Mouse (Mus musculus): ENCODE results near the gene Mlxip. TPM values are rescaled to one million over a fixed set of nuclear protein-coding genes. Genes with fewer than 3 reads are reported as not detected.
A peak's percentile ranks its signal among the peaks of the same experiment; 100 is the strongest.

Mlxip gene
- polyA plus RNA-seq, 1 experiment from 2014 or later, result 3.5 TPM

GRCm38 (mm10) chr5:123388452-123388851 is 6.1 kb upstream of the Mlxip start:
- Histone ChIP-seq H3K27me3 (peaks cover 3% of the 10 kb centered on the region; the same call in 1 of the 2 replicates), H3K4me2 (no peak overlapping the region), H3K9ac (no peak overlapping the region), H3K4me3 (replicated peaks) (no peak overlapping the region), H3K27ac (replicated peaks) (no peak overlapping the region), H3K36me3 (replicated peaks) (no peaks in the 10 kb centered on the region), H3K4me1 (replicated peaks) (peaks cover 10% of the 10 kb centered on the region), H3K9me3 (replicated peaks) (no peaks in the 10 kb centered on the region)
- 16% methylated on average over 3 of the region's 3 CpGs for WGBS (ENCODE audit: insufficient replicate concordance)
- no peak for ATAC-seq (ENCODE audit: insufficient read depth)

DNA sequence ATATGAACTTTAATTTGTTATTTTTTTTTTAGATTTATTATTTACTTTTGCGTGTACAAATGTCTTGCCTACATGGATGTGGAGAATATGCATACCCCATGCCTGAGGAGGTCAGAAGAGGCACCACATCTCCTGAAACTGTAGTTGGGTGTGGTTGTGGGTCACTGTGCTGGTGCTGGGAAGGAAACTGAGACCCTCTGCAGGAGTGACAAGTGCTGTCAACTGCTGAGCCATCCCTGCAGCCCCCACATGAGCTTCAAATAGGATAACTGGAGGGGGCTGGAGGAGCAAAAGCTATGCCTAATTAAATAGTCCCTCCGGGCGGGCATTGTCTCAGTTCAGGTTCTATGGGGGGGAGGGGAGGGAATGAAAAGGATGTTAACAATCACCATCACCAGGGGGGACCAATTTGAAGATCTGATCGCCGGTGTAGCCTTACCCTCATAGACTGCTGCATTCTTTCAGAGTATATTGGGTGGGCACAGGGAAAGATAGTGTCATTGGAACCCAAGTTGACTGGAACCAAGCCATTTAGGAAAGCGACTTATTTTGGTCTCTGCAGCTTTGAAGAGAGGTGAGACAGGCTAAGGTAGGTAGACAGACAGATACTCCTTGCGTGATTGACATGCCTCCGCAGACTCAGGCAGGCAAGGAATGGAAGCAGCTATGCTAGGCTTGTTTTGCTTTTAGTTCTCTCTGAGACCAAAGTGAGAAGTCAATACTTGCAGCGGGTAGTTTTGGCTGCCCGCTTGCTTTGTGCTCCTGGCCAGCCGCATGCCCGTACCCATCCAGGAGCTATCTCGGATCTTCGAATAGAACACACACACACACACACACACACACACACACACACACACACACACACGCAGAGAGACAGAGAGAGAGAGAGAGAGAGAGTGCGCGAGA is 3.8 kb upstream of the Mlxip start:
- ATAC-seq (ENCODE audit: insufficient read depth), result no peak
- no peak overlapping the region for H3K9ac ChIP-seq

DNA sequence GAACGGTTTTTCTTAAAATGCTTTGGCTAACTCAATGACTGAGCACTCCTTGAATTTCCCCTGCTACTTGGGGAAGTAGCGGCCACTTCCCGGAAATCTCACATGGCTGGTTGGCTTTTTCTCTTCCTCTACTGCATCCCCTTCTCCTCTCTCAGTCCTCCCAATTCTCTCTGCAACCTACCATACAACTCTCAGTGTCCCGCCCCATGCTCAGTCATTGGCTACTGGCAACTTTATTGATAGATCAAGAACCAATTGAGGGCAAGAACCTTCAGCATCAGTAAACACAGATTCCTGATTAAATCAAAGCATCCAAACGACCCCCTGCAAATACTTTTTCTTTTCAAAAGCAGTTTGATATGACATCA is 3.2 kb upstream of the Mlxip start:
- no peak for ATAC-seq (ENCODE audit: insufficient read depth)
- Histone ChIP-seq H3K4me3 (replicated peaks) (peak overlapping the region; percentile 24), H3K4me1 (replicated peaks) (peaks cover 38% of the 10 kb centered on the region), H3K9me3 (replicated peaks) (no peaks in the 10 kb centered on the region), H3K4me2 (peak overlapping the region; percentile 55), H3K27me3 (peaks cover 3% of the 10 kb centered on the region; the same call in 1 of the 2 replicates), H3K36me3 (replicated peaks) (no peaks in the 10 kb centered on the region), H3K9ac (no peak overlapping the region), H3K27ac (replicated peaks) (no peak overlapping the region)
- 10% methylated on average over 5 of the region's 5 CpGs for WGBS (ENCODE audit: insufficient replicate concordance)

More for the DNA sequence above, 3.8 kb upstream of the Mlxip start:
- peaks cover 32% of the 10 kb centered on the region for H3K4me1 ChIP-seq (replicated peaks)
- no peaks in the 10 kb centered on the region for H3K36me3 ChIP-seq (replicated peaks)
- no peak overlapping the region for H3K27ac ChIP-seq (replicated peaks)
- 13% methylated on average over 17 of the region's 17 CpGs for WGBS (ENCODE audit: insufficient replicate concordance)
- H3K9me3 ChIP-seq (replicated peaks), result no peaks in the 10 kb centered on the region
- peak overlapping the region; percentile 55 for H3K4me2 ChIP-seq
- peak overlapping the region; percentile 24 for H3K4me3 ChIP-seq (replicated peaks)
- peaks cover 3% of the 10 kb centered on the region; the same call in 1 of the 2 replicates for H3K27me3 ChIP-seq

DNA sequence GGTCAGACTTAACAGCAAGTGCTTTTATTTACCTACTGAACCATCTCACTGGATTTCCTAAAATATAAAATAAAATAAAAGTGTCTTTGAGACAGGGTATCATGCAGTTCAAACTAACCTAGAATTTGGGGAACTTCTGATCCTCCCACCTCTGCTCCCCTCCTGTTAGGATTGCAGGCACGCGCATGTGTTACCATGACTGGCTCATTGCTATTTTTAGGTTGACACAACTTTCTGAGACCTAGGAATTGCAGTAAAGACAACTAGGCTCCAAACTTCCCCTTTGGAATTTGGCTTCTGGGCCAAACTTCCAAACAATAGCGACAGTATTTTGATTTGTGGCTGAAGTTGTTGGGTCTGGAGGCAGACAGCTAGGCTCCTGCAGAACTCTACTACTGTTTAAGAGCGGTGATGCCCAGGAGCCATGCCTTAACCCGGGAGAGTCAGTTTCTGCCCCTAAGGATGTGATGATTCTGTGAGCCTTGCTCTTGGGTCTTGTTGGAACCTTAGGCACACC is 754 bp upstream of the Mlxip start:
- H3K27ac ChIP-seq (replicated peaks), result peak overlapping the region; percentile 68
- WGBS (ENCODE audit: insufficient replicate concordance), result 13% methylated on average over 5 of the region's 5 CpGs
- H3K36me3 ChIP-seq (replicated peaks), result no peaks in the 10 kb centered on the region
- H3K4me3 ChIP-seq (replicated peaks), result peak overlapping the region; percentile 84
- H3K27me3 ChIP-seq, result peaks cover 3% of the 10 kb centered on the region; the same call in 1 of the 2 replicates
- ATAC-seq (ENCODE audit: insufficient read depth), result no peak
- H3K4me1 ChIP-seq (replicated peaks), result peaks cover 56% of the 10 kb centered on the region
- H3K9ac ChIP-seq, result peak overlapping the region; percentile 80; the same call in 1 of the 2 replicates
- H3K4me2 ChIP-seq, result peak overlapping the region; percentile 100
- H3K9me3 ChIP-seq (replicated peaks), result no peaks in the 10 kb centered on the region

DNA sequence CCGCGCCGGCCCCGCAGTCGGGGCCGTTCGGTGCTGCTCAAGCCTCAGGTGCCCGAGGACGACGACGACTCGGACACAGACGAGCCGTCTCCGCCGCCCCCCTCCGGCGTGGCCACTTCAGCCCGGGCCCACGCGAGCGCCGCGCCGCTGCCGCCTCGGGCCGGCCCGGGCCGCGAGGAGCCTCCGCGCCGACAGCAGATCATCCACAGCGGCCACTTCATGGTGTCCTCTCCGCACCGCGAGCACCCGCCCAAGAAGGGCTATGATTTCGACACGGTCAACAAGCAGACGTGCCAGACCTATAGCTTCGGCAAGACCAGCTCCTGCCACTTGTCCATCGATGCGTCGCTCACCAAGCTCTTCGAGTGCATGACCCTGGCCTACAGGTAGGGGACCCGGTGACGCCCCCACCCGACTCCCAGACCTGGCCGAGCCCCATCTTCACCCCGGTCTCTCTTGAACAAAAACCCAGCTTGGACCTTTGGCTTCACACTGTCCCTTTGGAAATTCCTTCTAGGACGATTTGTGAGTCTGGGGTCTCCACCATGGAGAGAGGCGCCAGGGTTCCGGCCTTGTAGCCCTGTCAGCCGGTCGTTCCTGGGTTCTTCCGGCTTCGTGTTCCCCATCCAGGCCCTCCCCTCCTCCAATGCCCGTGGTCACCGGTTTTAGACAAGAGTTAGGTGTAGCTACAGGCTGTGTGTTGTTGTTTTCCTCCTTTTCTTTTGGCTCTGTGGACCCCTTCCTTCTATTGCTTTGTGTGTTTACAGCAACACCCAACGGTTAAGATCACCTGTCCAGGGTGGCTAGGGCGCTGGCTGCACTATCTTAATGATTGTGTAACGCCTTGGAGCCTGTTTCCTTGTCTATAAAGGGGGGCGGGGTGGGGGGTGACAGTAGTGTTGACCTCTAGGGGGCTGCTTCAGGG is 621 bp downstream of the Mlxip start:
- peak overlapping the region; percentile 100 for H3K4me2 ChIP-seq
- H3K27ac ChIP-seq (replicated peaks), result peak overlapping the region; percentile 69
- H3K36me3 ChIP-seq (replicated peaks), result no peaks in the 10 kb centered on the region
- under 1% methylated on average over 65 of the region's 65 CpGs for WGBS (ENCODE audit: insufficient replicate concordance)
- peaks cover 3% of the 10 kb centered on the region; the same call in 1 of the 2 replicates for H3K27me3 ChIP-seq
- peak overlapping the region; percentile 84 for H3K4me3 ChIP-seq (replicated peaks)
- no peaks in the 10 kb centered on the region for H3K9me3 ChIP-seq (replicated peaks)
- H3K9ac ChIP-seq, result peak overlapping the region; percentile 80
- ATAC-seq (ENCODE audit: insufficient read depth), result peak; percentile 43
- peaks cover 56% of the 10 kb centered on the region for H3K4me1 ChIP-seq (replicated peaks)

DNA sequence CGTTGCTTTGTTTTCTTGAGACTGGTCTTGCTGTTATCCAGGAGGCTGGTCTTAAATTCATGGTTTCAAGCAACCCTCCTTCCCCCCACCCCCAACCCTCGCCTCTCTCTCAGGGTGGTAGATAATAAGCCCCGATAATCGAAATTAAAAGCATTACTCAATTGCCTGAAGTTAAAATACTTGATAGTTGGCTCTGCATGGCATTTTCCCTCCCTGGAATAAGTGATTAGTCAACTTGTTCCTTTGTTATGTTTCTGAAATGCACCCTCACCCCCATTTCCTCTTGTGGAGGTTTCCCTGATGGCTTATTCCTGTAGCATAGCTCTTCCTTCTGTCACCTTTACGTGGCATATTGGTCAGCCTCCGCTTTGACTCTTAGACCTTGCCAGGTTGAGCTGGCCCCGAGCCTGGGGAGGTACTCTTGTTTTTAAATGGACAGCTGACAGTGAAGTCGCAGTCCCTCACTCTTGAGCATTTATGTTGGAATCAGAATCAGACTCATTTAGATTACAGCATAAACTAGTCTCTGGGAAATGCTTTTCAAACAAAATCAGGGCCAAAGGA is 2.4 kb downstream of the Mlxip start:
- WGBS (ENCODE audit: insufficient replicate concordance), result 36% methylated on average over 8 of the region's 8 CpGs
- ATAC-seq (ENCODE audit: insufficient read depth), result no peak
- Histone ChIP-seq H3K36me3 (replicated peaks) (no peaks in the 10 kb centered on the region), H3K4me3 (replicated peaks) (0 out of 2 replicates have a peak overlapping the region, but pooled peaks have one; percentile 84), H3K27ac (replicated peaks) (no peak overlapping the region), H3K9ac (no peak overlapping the region), H3K4me2 (peak overlapping the region; percentile 100), H3K27me3 (no peaks in the 10 kb centered on the region), H3K4me1 (replicated peaks) (peaks cover 46% of the 10 kb centered on the region), H3K9me3 (replicated peaks) (no peaks in the 10 kb centered on the region)

DNA sequence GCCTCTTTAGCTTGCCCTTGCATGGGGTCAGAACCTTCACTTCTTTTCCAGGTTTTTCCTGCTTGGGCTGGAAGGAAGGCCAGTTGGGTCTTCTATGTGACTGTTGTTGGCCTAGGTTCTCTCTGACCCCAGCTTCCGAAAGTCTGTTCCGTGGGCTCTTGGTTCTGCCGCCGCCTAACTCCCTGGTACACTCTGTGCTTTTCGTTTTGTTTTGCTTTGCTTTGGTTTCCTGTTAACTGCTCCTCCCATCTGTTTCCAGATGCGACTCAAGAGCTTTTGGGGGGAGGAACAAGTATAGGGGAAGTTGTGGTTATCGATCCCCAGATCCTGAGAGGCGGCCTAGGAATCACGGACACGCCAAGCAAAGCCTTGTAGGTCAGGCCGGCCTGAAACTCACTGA is 3.2 kb downstream of the Mlxip start:
- no peaks in the 10 kb centered on the region for H3K9me3 ChIP-seq (replicated peaks)
- H3K9ac ChIP-seq, result no peak overlapping the region
- peak overlapping the region; percentile 35; the same call in 1 of the 2 replicates for H3K27ac ChIP-seq (replicated peaks)
- ATAC-seq (ENCODE audit: insufficient read depth), result no peak
- no peaks in the 10 kb centered on the region for H3K36me3 ChIP-seq (replicated peaks)
- H3K4me1 ChIP-seq (replicated peaks), result peaks cover 46% of the 10 kb centered on the region
- peak overlapping the region; percentile 32 for H3K4me3 ChIP-seq (replicated peaks)
- H3K27me3 ChIP-seq, result no peaks in the 10 kb centered on the region
- 22% methylated on average over 11 of the region's 11 CpGs for WGBS (ENCODE audit: insufficient replicate concordance)
- H3K4me2 ChIP-seq, result peak overlapping the region; percentile 44

DNA sequence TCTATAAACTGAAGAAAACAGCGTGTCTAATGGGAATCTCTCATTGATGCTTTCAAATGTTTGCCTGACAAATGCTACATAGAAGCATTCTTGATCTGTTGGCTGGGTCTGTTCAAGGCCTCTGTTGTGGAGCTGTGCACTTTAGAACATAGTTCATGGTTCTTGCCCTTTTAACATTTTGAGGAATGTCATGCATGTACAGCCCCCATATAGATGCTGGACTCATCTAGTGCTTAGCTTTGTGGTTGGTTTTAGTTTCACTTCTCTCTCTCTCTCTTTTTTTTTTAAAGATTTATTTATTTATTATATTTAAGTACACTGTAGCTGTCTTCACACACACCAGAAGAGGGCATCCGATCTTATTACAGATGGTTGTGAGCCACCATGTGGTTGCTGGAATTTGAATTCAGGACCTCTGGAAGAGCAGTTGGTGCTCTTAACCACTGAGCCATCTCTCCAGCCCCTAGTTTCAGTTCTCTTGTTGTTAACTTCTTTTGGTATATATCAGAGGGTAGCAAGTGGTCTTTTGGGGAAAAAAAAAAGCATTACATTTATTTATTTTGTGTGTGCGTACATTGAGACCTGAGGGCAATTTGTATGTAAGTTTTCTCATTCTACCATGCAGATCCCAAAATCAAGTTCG is 4.4 kb downstream of the Mlxip start:
- H3K4me3 ChIP-seq (replicated peaks), result no peak overlapping the region
- H3K36me3 ChIP-seq (replicated peaks), result no peaks in the 10 kb centered on the region
- no peak overlapping the region for H3K4me2 ChIP-seq
- no peak overlapping the region for H3K9ac ChIP-seq
- H3K27me3 ChIP-seq, result no peaks in the 10 kb centered on the region
- H3K4me1 ChIP-seq (replicated peaks), result peaks cover 41% of the 10 kb centered on the region
- H3K9me3 ChIP-seq (replicated peaks), result no peaks in the 10 kb centered on the region
- H3K27ac ChIP-seq (replicated peaks), result no peak overlapping the region
- no peak for ATAC-seq (ENCODE audit: insufficient read depth)
- WGBS (ENCODE audit: insufficient replicate concordance), result 72% methylated on average over 4 of the region's 4 CpGs

DNA sequence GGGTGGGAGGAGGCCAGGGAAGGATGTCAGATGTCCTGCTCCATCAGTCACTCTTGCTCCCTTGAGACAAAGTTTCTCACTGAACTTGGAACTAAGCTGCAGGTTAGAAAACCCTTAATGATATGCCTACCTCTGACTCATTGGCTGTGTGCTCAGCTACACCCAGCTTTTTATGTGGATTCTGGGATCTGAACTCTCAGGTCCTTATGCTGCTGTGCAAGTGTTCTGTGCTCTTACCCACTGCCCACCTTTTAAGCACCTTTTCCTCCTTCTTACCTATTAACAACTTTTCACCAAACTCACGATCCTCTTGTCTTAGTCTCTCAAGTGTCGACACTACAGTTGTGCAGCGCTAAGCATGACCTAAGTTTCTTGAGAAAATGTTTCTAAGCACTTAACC is 9.9 kb downstream of the Mlxip start:
- Histone ChIP-seq H3K27me3 (no peaks in the 10 kb centered on the region), H3K9ac (no peak overlapping the region), H3K27ac (replicated peaks) (no peak overlapping the region), H3K4me1 (replicated peaks) (peaks cover 7% of the 10 kb centered on the region), H3K4me2 (no peak overlapping the region), H3K9me3 (replicated peaks) (no peaks in the 10 kb centered on the region), H3K36me3 (replicated peaks) (no peaks in the 10 kb centered on the region), H3K4me3 (replicated peaks) (no peak overlapping the region)
- no peak for ATAC-seq (ENCODE audit: insufficient read depth)
- WGBS (ENCODE audit: insufficient replicate concordance), result 86% methylated on average over 3 of the region's 3 CpGs

GRCm38 (mm10) chr5:123406952-123407351 is 12.4 kb downstream of the Mlxip start:
- Histone ChIP-seq H3K4me1 (replicated peaks) (peaks cover 7% of the 10 kb centered on the region), H3K4me2 (no peak overlapping the region), H3K36me3 (replicated peaks) (peaks cover 8% of the 10 kb centered on the region; the same call in 1 of the 2 replicates), H3K27me3 (no peaks in the 10 kb centered on the region), H3K9me3 (replicated peaks) (no peaks in the 10 kb centered on the region), H3K27ac (replicated peaks) (no peak overlapping the region), H3K4me3 (replicated peaks) (no peak overlapping the region), H3K9ac (no peak overlapping the region)
- WGBS (ENCODE audit: insufficient replicate concordance), result 34% methylated on average over 2 of the region's 2 CpGs
- ATAC-seq (ENCODE audit: insufficient read depth), result no peak

Measured in liver, embryonic 15.5 days (tissue).